Mouse (Mus musculus) lung, adult 2 months (tissue): ENCODE results near the gene Npr3.

Experiments
- CTCF ChIP-seq: fragments of 200-500 bp; IDR thresholded peaks from 2 replicates; pipeline ENCODE4 v1.5.1; 2011; ENCODE audit warnings: mild to moderate bottlenecking, low read length, control low read depth; ENCODE audit not compliant: insufficient read depth
- POLR2A ChIP-seq: fragments of 200-500 bp; IDR thresholded peaks from 2 replicates; pipeline ENCODE4 v1.6.1; 2011; ENCODE audit warnings: low read depth, mild to moderate bottlenecking, control low read depth, low read length, borderline replicate concordance; ENCODE audit errors: extremely low read depth

DNA sequence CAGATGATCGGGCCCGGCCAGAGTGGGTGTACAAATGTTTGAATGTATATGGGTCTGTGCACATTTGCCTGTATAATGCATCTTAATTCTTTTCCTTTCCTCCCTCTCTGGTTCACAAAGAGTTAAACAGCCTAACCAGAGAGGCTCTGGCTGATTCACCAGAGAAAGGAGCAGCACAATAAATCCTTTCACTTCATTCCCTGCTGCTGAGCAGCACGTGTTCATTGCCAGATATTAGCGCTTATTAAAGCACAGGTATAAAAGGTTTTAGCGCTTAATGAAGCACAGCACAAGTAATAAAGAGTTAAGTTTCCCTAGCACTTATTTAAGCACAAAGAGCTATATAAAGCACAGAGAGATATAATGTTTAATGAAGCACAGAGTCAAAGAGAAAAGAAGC is 33.8 kb upstream of the Npr3 start:
- TF ChIP-seq POLR2A (no peak), CTCF (no peak)
